Mouse (Mus musculus): ENCODE measurements around the gene Pnma1.

DNA sequence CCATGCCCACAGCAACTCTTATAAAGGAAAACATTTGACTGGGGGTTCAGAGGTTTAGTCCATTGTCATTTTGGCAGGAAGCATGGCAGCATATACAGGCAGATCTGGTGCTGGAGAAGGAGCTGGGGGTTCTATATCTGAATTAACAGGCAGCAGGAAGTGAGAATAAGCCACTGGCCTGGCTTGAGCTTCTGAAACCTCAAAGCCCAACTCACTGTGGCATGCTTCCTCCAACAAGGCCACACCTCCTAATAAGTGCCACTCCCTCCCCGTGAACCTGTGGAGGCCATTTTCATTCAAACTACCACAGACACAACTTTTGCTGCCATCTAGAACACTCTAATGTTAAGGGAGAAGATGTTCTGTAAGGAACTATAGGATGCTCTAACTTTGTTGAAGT, 40.6 kb downstream of the Pnma1 start:
- TF ChIP-seq CTCF (IDR thresholded peaks at IDR 0.05; ENCODE audit: low read depth) (no peak), EP300 (IDR thresholded peaks at IDR 0.05; ENCODE audit: low read depth) (no peak)
